Mouse (Mus musculus) liver, embryonic 14.5 days (tissue): ENCODE measurements at regions not wholly inside any gene's neighbourhood (a gene's known extent, or its start where the extent isn't known, plus 50 kb on each side); places are given as distances from the start of the nearest gene placed in this dataset.

ENCODE experiments used
- CTCF ChIP-seq: IDR thresholded peaks from 2 replicates; pipeline ENCODE4 v1.5.1; 2016; ENCODE audit warnings: antibody characterized with exemption, low read depth, control low read depth
- EP300 ChIP-seq: IDR thresholded peaks from 2 replicates; pipeline ENCODE4 v1.6.1; 2016; ENCODE audit warnings: antibody characterized with exemption, low read depth

GRCm38 (mm10) chr1:52553871-52554270 lies 53.4 kb upstream of the Nab1 start:
- TF ChIP-seq CTCF (no peak), EP300 (no peak)
